Mouse (Mus musculus): ENCODE data around the gene Dnmbp.

Gene Dnmbp

GRCm38 (mm10) chr19:43943076-43943475 is 3.1 kb upstream of the Dnmbp start:
- DNase-seq, result no peak

- DNase-seq, result no peak
Observed at GRCm38 (mm10) chr19:43939171-43939768, 721 bp downstream of the Dnmbp start.

DNA sequence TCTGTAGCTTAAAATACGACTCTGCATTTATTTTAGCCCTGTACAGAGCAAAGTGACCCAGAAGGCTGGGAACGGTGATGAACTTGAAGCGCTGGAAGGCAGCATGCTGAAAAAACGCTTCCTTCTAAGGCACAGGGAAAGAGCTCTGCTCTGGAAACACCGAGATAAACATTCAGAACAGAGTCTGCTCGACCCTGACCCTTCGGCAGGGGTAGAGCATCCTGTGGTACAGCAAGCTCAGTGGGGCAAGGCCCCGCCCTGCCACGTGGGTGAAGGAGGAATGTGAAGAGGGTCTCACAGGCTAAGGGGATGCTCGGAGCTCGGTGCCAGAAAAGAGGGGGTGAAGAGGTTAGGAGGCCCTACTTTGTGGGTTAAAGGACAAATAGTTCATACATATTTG is 1.6 kb downstream of the Dnmbp start:
- DNase-seq, result no peak

- DNase-seq, result no peak
Observed at GRCm38 (mm10) chr19:43930926-43931325, 9.1 kb downstream of the Dnmbp start.

- no peak for DNase-seq
Observed at GRCm38 (mm10) chr19:43930366-43930765, 9.6 kb downstream of the Dnmbp start.

DNA sequence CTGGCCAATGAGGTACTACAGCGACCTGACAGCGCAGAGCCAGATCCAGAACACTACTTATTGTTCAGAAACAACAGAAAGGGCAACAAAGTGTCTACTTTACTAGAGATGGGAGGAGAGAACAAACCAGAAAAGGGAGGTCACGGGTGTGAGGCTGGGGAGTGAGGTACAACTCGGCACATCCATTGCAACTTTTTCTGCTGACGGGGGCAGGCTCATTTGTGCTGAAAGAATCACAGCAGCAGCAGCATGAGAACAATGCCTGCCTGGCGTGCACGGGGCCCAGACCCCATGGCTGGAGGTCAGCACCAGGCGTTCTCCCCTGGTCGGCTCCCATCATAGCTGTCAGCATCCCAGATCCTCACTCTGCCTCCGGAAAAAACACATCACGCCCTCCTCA is 10.1 kb downstream of the Dnmbp start:
- no peak for DNase-seq

DNA sequence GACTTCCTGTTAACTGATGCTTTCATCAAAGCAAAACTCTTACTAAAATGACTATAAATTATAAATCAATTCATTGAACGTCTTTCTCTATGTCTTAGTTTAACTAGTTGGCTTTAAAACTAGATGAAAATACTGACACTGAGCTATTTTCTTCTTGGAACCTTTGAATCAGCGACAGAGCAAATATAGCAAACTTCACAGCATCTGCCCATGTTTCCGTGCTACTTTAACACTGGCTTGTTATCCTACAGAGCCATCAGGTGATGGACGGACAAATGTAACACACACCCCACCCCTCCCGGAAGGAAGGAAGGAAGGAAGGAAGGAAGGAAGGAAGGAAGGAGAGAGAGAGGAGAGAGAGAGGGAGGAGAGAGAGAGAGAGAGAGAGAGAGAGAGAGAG is 12.0 kb downstream of the Dnmbp start:
- no peak for DNase-seq

GRCm38 (mm10) chr19:43927057-43927456 is 12.9 kb downstream of the Dnmbp start:
- peak; percentile 52 for DNase-seq

DNA sequence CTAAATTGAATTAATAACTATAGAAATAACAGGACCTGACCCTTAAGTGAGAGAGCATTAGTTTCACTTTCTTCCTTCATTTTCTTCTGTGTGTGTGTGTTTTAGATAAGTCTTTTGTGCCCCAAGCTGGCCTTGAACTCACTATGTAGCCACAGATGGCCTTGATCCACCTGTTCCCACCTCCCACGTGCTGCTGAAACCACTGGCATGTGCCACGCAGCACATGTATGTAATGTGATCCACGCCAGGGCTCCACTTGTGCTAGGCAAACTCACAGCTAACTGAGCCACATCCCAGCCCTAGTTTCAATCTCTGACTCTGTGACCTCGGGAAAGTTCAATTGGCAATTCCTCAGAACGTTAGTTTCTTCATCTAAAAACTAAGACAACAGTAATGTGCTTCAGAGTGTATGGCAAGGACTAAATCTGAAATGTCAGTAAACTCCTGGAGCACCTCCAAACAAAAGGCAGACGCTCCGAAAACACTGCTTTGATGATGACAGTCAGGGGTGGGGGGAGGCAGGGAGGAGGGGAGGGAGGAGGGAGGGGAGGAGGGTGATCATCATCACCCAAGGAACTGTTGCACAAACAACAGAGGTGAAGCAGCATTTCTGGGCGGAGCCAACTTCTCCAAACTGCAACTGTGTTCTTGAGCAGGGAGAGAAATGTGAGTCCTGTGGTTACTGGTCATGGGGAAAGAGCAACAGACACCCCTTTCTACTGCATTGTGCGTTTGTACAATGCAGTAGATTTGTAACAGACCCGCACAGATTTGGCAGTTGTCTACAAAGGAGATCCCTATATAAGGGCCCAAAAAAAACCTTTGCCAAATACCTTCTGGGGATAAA is 13.6 kb downstream of the Dnmbp start:
- DNase-seq, result no peak

- DNase-seq, result no peak
Observed at GRCm38 (mm10) chr19:43924361-43924760, 15.6 kb downstream of the Dnmbp start.

- no peak for DNase-seq
Observed at GRCm38 (mm10) chr19:43922963-43923362, 17.0 kb downstream of the Dnmbp start.

- DNase-seq, result no peak
Observed at GRCm38 (mm10) chr19:43921410-43921809, 18.6 kb downstream of the Dnmbp start.

GRCm38 (mm10) chr19:43920453-43921300 is 19.3 kb downstream of the Dnmbp start:
- no peak for DNase-seq

DNA sequence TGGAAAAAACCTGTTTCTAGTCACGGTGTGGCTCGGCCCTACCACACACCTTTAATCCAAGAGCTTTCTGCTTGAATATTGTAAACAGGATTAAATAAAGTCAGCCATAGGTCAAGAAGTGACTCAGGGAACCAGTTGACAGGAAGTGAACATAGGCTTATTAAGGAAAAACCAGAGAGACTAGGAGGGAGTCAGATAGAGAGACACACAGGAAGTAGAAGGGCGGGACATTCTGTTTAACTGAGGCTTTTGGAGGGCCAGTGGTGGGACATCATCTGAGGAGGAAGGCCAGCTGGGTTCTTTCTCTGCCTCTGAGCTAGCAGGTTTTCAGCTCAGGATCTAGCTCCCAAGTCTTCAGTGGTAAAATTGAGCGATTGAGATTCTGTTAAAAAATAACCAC is 20.1 kb downstream of the Dnmbp start:
- DNase-seq, result no peak

- DNase-seq, result no peak
Observed at GRCm38 (mm10) chr19:43918834-43919233, 21.2 kb downstream of the Dnmbp start.

DNA sequence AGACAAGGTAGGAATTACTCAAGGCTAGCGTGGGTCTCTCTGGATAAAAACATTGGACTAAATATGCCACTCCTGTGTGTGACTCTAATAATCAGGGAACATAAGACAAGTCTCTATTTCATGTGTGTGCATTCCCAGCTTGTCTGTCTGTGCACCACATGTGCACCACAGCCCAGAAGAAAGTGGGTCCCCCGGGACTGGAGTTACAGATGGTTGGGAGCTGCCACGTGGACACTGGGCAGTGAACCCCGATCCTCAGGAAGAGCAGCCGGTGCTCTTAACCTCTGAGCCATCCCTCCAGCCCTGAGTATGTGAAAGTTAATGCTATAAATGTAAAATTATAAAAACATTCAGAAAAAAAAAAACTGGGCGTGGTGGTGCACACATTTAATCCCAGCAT is 22.2 kb downstream of the Dnmbp start:
- no peak for DNase-seq

DNA sequence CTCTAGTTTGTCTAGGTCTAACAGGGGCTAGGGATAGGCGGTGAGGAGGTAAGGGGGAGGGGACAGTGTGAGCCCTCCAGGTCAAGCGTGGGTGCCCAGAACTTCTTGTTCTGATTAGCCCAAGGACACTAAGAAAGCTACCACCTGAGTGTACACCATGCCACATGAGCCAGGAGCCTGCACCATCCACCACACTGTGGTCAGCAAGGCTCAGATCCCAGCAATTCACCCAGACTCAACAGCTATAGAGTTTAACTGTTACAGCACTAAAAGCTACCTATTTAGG is 22.6 kb downstream of the Dnmbp start:
- no peak for DNase-seq

GRCm38 (mm10) chr19:43916586-43917405 is 23.2 kb downstream of the Dnmbp start:
- DNase-seq, result no peak

GRCm38 (mm10) chr19:43915431-43915830 is 24.6 kb downstream of the Dnmbp start:
- DNase-seq, result no peak

GRCm38 (mm10) chr19:43914986-43915385 is 25.0 kb downstream of the Dnmbp start:
- DNase-seq, result no peak

DNA sequence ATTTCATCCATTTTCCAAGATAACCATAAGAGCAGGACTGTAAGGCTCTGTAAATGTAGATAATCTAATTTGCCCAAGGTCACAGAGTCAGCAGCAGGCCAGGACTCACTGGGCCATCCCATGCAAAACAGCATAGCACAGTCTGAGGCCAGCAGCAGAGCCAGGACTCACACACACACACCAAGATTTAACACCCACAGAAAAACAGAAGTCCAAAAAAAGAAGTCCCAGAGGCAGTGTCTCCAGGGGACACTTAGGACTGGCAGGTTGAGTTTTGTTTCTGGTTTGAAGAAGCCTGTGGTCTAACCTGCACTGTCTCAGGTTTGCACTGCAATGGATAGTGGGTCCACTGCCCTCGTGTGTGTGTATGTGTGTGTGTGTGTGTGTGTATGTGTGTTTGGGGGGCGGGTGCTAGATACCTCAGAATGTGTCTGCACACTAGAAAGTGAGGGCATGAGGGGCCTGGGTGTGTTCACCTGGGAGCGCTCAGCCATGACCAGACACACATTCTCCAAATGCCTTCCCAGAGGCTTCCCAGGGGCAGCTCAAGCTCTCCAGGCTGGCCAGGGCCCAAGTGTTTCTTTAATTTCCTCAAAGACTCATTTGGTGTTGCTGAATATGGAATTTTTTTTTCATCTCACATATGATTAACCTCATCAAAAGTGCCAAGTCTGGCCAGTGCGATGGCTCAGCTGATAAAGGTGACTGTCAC is 27.1 kb downstream of the Dnmbp start:
- DNase-seq, result no peak

GRCm38 (mm10) chr19:43906492-43906891 is 33.5 kb downstream of the Dnmbp start:
- no peak for DNase-seq
